Mouse (Mus musculus): ENCODE data around the gene Gm14305. TPM values are rescaled to one million over a fixed set of nuclear protein-coding genes. Genes with fewer than 3 reads are reported as not detected.

Gene Gm14305
- polyA plus RNA-seq (2014; fragmentation: Illumina TruSeq; extraction: RNeasy Lipid Tissue Mini Kit (QIAGEN cat#74804); ENCODE audit: low read depth, low replicate concordance), result 194 TPM

GRCm38 (mm10) chr2:176708051-176708450 lies at the start of gene Gm14305:
TSS of gene Gm14305 (plus strand) at chr2:176708328.

GRCm38 (mm10) chr2:176670222-176670621 lies 37.9 kb upstream of the Gm14305 start, which contains the start of gene Zfp973:
TSS of gene Zfp973 (plus strand) at chr2:176670522.

Other genes with a start within 250 kb of the Gm14305 start
- not detected for gene Gm14434, start 221.5 kb upstream of the Gm14305 start, polyA plus RNA-seq (2014; fragmentation: Illumina TruSeq; extraction: RNeasy Lipid Tissue Mini Kit (QIAGEN cat#74804); ENCODE audit: low read depth, low replicate concordance)
- gene Zfp967, start 187.3 kb upstream of the Gm14305 start, polyA plus RNA-seq (2014; fragmentation: Illumina TruSeq; extraction: RNeasy Lipid Tissue Mini Kit (QIAGEN cat#74804); ENCODE audit: low read depth, low replicate concordance), result not detected
- 29.0 TPM for gene Gm14308, start 72.0 kb upstream of the Gm14305 start, polyA plus RNA-seq (2014; fragmentation: Illumina TruSeq; extraction: RNeasy Lipid Tissue Mini Kit (QIAGEN cat#74804); ENCODE audit: low read depth, low replicate concordance)
- gene Zfp973, start 37.8 kb upstream of the Gm14305 start, polyA plus RNA-seq (2014; fragmentation: Illumina TruSeq; extraction: RNeasy Lipid Tissue Mini Kit (QIAGEN cat#74804); ENCODE audit: low read depth, low replicate concordance), result 82.9 TPM
- 71.6 TPM for gene Gm14295, start 90.3 kb downstream of the Gm14305 start, polyA plus RNA-seq (2014; fragmentation: Illumina TruSeq; extraction: RNeasy Lipid Tissue Mini Kit (QIAGEN cat#74804); ENCODE audit: low read depth, low replicate concordance)
- not detected for gene Gm14408, start 122.8 kb downstream of the Gm14305 start, polyA plus RNA-seq (2014; fragmentation: Illumina TruSeq; extraction: RNeasy Lipid Tissue Mini Kit (QIAGEN cat#74804); ENCODE audit: low read depth, low replicate concordance)
- 36.8 TPM for gene Gm14296, start 219.5 kb downstream of the Gm14305 start, polyA plus RNA-seq (2014; fragmentation: Illumina TruSeq; extraction: RNeasy Lipid Tissue Mini Kit (QIAGEN cat#74804); ENCODE audit: low read depth, low replicate concordance)